Mouse (Mus musculus): ENCODE measurements around the gene Zfp189. TPM values are rescaled to one million over a fixed set of nuclear protein-coding genes. Genes with fewer than 3 reads are reported as not detected.

The Zfp189 gene
- polyA plus RNA-seq, 2 experiments: 5.8 to 10.4 TPM

DNA sequence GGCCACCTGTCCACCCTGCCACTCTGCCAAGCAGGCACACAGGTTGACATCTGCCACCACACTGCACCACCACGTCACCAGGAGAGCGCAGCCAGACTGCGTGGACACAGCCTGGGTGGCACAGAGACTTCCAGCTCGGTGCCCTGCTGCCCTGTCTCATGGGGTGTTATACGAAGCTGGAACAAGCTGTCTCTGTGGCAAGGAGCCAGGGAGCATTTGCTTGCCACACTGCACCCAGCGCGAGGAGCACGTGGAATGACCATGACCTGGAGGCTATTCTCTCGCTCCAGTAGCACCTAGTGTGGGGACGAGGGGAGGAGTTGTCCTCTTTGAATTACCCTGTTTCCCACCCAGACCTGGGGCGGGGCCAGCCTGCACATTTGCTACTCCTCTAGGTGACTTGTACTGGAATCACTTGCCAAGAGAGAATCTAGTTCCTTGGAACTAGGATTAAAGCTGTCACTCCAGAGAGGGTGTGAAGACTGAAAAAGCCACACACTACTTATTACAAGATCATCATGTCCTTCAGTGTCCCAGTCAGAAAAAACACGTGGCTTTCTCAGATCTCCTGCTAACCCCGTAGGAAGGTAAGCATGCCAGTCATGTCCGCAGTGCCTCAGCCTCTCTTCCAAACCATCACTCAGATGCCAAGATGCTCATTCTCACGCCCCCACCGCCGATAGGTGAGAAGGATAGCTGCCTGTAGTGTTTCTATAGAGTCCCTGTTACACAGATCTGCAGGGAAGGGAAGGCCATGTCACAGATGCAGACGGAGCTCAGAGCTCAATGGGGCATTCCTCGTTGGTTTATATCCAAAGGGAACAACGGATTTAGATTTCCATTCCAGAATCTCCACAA is 39.2 kb downstream of the Zfp189 start:
- no peaks in the 10 kb centered on the region for H3K27me3 ChIP-seq (ENCODE audit: control insufficient read depth, insufficient read depth, low read length)
- H3K4me1 ChIP-seq (ENCODE audit: control insufficient read depth, insufficient read depth, low read length): no peaks in the 10 kb centered on the region
- H3K27ac ChIP-seq (replicated peaks; ENCODE audit: low read depth, low read length): no peak overlapping the region
- no peaks in the 10 kb centered on the region for H3K9me3 ChIP-seq (ENCODE audit: control insufficient read depth, low read length)
- DNase-seq (ENCODE audit: low spot score) (no peak), ATAC-seq (ENCODE audit: low FRiP score, low read depth) (no peak)
- H3K9ac ChIP-seq (ENCODE audit: low read depth, low read length, severe bottlenecking): no peak overlapping the region
- H3K4me3 ChIP-seq (replicated peaks; ENCODE audit: low read length): no peak overlapping the region
- 64% methylated on average over 20 of the region's 20 CpGs for WGBS
- no peak for TF ChIP-seq POLR2A (IDR thresholded peaks at IDR 0.05; ENCODE audit: borderline replicate concordance, extremely low read depth, insufficient read depth, insufficient read length)
- no peaks in the 10 kb centered on the region for H3K36me3 ChIP-seq (ENCODE audit: control insufficient read depth, insufficient read depth, low read length)
- H3K4me2 ChIP-seq (replicated peaks; ENCODE audit: low read depth, low read length, severe bottlenecking): no peak overlapping the region

DNA sequence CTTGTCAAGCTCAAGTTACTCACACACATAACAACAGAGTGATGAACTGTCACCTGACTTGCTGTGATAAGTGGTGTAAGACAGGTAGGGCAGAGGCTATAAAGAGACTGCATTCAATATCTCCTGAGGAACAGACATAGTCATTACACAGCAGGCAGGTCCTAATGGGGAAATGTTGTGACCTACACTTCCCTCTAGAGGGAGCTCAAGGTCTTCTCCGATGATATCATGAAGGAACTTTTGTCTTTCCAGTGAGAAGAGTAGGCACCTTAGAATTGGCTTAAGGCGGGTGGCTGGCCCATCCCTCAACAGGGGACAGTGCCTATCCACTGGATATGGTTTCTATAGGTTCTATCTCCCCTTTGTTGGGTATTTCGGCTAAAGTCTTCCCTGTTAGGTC is 46.6 kb downstream of the Zfp189 start:
- no peak overlapping the region for H3K9ac ChIP-seq (ENCODE audit: low read depth, low read length, severe bottlenecking)
- no peaks in the 10 kb centered on the region for H3K9me3 ChIP-seq (ENCODE audit: control insufficient read depth, low read length)
- DNase-seq (ENCODE audit: low spot score): peak; percentile 86
- H3K4me3 ChIP-seq (replicated peaks; ENCODE audit: low read length): no peak overlapping the region
- H3K4me1 ChIP-seq (ENCODE audit: control insufficient read depth, insufficient read depth, low read length): no peaks in the 10 kb centered on the region
- ATAC-seq (ENCODE audit: low FRiP score, low read depth): peak; percentile 81; the same call in 1 of the 2 replicates
- TF ChIP-seq POLR2A (IDR thresholded peaks at IDR 0.05; ENCODE audit: borderline replicate concordance, extremely low read depth, insufficient read depth, insufficient read length): no peak
- no peaks in the 10 kb centered on the region for H3K36me3 ChIP-seq (ENCODE audit: control insufficient read depth, insufficient read depth, low read length)
- whole genome bisulfite sequencing: 21% methylated on average over 3 of the region's 3 CpGs
- no peak overlapping the region for H3K4me2 ChIP-seq (replicated peaks; ENCODE audit: low read depth, low read length, severe bottlenecking)
- H3K27ac ChIP-seq (replicated peaks; ENCODE audit: low read depth, low read length): no peak overlapping the region
- H3K27me3 ChIP-seq (ENCODE audit: control insufficient read depth, insufficient read depth, low read length): no peaks in the 10 kb centered on the region

GRCm38 (mm10) chr4:49572194-49572593 is 51.2 kb downstream of the Zfp189 start:
- no peak for TF ChIP-seq POLR2A (IDR thresholded peaks at IDR 0.05; ENCODE audit: borderline replicate concordance, extremely low read depth, insufficient read depth, insufficient read length)
- Histone ChIP-seq H3K4me1 (ENCODE audit: control insufficient read depth, insufficient read depth, low read length) (no peaks in the 10 kb centered on the region), H3K27me3 (ENCODE audit: control insufficient read depth, insufficient read depth, low read length) (no peaks in the 10 kb centered on the region), H3K4me2 (replicated peaks; ENCODE audit: low read depth, low read length, severe bottlenecking) (no peak overlapping the region), H3K4me3 (replicated peaks; ENCODE audit: low read length) (no peak overlapping the region), H3K9me3 (ENCODE audit: control insufficient read depth, low read length) (no peaks in the 10 kb centered on the region), H3K9ac (ENCODE audit: low read depth, low read length, severe bottlenecking) (no peak overlapping the region), H3K27ac (replicated peaks; ENCODE audit: low read depth, low read length) (no peak overlapping the region), H3K36me3 (ENCODE audit: control insufficient read depth, insufficient read depth, low read length) (no peaks in the 10 kb centered on the region)
- DNase-seq (ENCODE audit: low spot score) (no peak), ATAC-seq (ENCODE audit: low FRiP score, low read depth) (no peak)
- 88% methylated on average over 4 of the region's 4 CpGs for WGBS

Other genes starting within 250 kb of the Zfp189 start
- not detected in 2 replicates for gene Acnat2, start 113.0 kb upstream of the Zfp189 start, polyA plus RNA-seq (2012; rRNA removed)
- not detected in 2 replicates for gene Acnat2, start 113.0 kb upstream of the Zfp189 start, polyA plus RNA-seq (2014; fragmentation: Nextera tagmentation; extraction: Ambion mirVana)
- 0.13 and 0.14 TPM in 2 replicates for gene Acnat1, start 47.3 kb upstream of the Zfp189 start, polyA plus RNA-seq (2012; rRNA removed)
- not detected in 2 replicates for gene Acnat1, start 47.3 kb upstream of the Zfp189 start, polyA plus RNA-seq (2014; fragmentation: Nextera tagmentation; extraction: Ambion mirVana)
- 0.19 and 0.20 TPM in 2 replicates for gene Baat, start 14.6 kb upstream of the Zfp189 start, polyA plus RNA-seq (2012; rRNA removed)
- 0.10 and 0.21 TPM in 2 replicates for gene Baat, start 14.6 kb upstream of the Zfp189 start, polyA plus RNA-seq (2014; fragmentation: Nextera tagmentation; extraction: Ambion mirVana)
- 17.1 and 30.0 TPM in 2 replicates for gene Mrpl50, start 83 bp upstream of the Zfp189 start, polyA plus RNA-seq (2012; rRNA removed)
- gene Mrpl50, start 83 bp upstream of the Zfp189 start, polyA plus RNA-seq (2014; fragmentation: Nextera tagmentation; extraction: Ambion mirVana): 74.3 and 80.2 TPM in 2 replicates
- gene Aldob, start 28.4 kb downstream of the Zfp189 start, polyA plus RNA-seq (2012; rRNA removed): 0.25 and 0.32 TPM in 2 replicates
- not detected in 2 replicates for gene Aldob, start 28.4 kb downstream of the Zfp189 start, polyA plus RNA-seq (2014; fragmentation: Nextera tagmentation; extraction: Ambion mirVana)
- gene Tmem246, start 76.7 kb downstream of the Zfp189 start, polyA plus RNA-seq (2012; rRNA removed): 28.4 and 35.7 TPM in 2 replicates
- 37.0 and 39.2 TPM in 2 replicates for gene Tmem246, start 76.7 kb downstream of the Zfp189 start, polyA plus RNA-seq (2014; fragmentation: Nextera tagmentation; extraction: Ambion mirVana)
- 45.7 and 54.3 TPM in 2 replicates for gene Rnf20, start 110.8 kb downstream of the Zfp189 start, polyA plus RNA-seq (2012; rRNA removed)
- gene Rnf20, start 110.8 kb downstream of the Zfp189 start, polyA plus RNA-seq (2014; fragmentation: Nextera tagmentation; extraction: Ambion mirVana): 54.5 and 59.4 TPM in 2 replicates
- 0.15 and 0.19 TPM in 2 replicates for gene Ppp3r2, start 160.8 kb downstream of the Zfp189 start, polyA plus RNA-seq (2012; rRNA removed)
- 0.14 and 0.22 TPM in 2 replicates for gene Ppp3r2, start 160.8 kb downstream of the Zfp189 start, polyA plus RNA-seq (2014; fragmentation: Nextera tagmentation; extraction: Ambion mirVana)